Mouse (Mus musculus) left cerebral cortex, adult 2 months (tissue): ENCODE measurements around the gene Samd4. TPM values are rescaled to one million over a fixed set of nuclear protein-coding genes. Genes with fewer than 3 reads are reported as not detected.

Experiments used
- DNase-seq, 2 experiments: peaks; one replicate each; pipeline ENCODE4 v3.0.0; 2021 to 2022; ENCODE audit warnings: low spot score in 2 of 2, mixed read lengths in 1 of 2; ENCODE audit errors: extremely low spot score in 1 of 2
- H3K27ac ChIP-seq: fragments of 200-600 bp; 2 replicates; pipeline ENCODE4 v1.8.1; 2022
- H3K4me3 ChIP-seq: fragments of 200-600 bp; 2 replicates; pipeline ENCODE4 v1.8.1; 2022
- CTCF ChIP-seq: fragments of 200-600 bp; IDR thresholded peaks from 2 replicates; pipeline ENCODE4 v1.8.1; 2022; ENCODE audit warnings: antibody characterized with exemption, mild to moderate bottlenecking, moderate library complexity
- intact Hi-C: fragments of 180-260 bp; cut with DNase I; formaldehyde crosslinking; loops from one replicate; pipeline ENCODE4 v1.15.1; 2025
- total RNA-seq, 2 experiments: library from RNA; stranded (reverse); gene quantifications; 2 replicates each; pipeline ENCODE4 v1.2.3; 2021

Gene Samd4
- total RNA-seq, 2 experiments from 2014 or later, result 26.8 to 32.1 TPM

- intact Hi-C loops, result no loop called here
- no peak for DNase-seq
- no peak overlapping the region for H3K4me3 ChIP-seq
- TF ChIP-seq CTCF, result no peak
- no peak overlapping the region for H3K27ac ChIP-seq
Measured at GRCm38 (mm10) chr14:47065067-47065466, 182.4 kb downstream of the Samd4 start.

GRCm38 (mm10) chr14:47066901-47067300 is 184.2 kb downstream of the Samd4 start:
- H3K27ac ChIP-seq, result no peak overlapping the region
- no peak for TF ChIP-seq CTCF
- no peak for DNase-seq
- H3K4me3 ChIP-seq, result no peak overlapping the region
- intact Hi-C loops, result no loop called here

DNA sequence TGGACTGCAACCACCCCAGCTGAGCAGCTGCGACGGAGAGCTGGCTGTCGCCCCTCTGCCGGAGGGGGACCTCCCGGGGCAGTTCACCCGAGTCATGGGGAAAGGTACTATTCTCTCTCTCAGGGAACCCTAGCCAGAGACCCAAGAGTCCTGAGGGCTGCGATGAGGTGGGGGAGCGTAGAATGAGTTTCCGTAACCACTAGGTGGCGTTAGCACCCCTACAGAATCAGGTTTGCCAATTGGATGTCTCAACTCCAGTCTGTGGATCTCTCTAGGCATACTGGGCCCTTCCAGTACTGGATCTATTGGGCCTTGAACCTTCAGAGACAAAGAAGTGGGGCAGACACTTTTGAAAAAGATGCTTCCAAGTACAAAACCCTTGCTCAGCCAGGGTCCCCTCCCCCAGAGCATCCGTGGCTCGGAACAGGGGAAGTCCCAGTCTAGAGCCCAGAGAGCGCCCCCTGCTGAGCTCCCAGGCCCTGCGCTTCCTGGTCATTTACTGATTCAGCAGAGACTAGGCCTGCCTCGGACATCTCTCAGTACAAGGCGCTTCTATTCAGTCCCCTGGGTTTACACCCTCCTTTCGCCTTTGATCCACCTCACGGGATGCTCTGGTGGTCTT is 191.5 kb downstream of the Samd4 start:
- peak; percentile 45 for TF ChIP-seq CTCF
- H3K27ac ChIP-seq, result no peak overlapping the region
- no peak for DNase-seq
- H3K4me3 ChIP-seq, result no peak overlapping the region
- intact Hi-C loops, result no loop called here

GRCm38 (mm10) chr14:47075010-47075677 is 192.5 kb downstream of the Samd4 start:
- no peak for DNase-seq
- no peak overlapping the region for H3K4me3 ChIP-seq
- no peak overlapping the region for H3K27ac ChIP-seq
- TF ChIP-seq CTCF, result no peak
- intact Hi-C loops, result no loop called here

- DNase-seq, result no peak
- H3K27ac ChIP-seq, result no peak overlapping the region
- H3K4me3 ChIP-seq, result no peak overlapping the region
- TF ChIP-seq CTCF, result no peak
- intact Hi-C loops, result no loop called here
Measured at GRCm38 (mm10) chr14:47075856-47076255, 193.2 kb downstream of the Samd4 start.

- no peak for TF ChIP-seq CTCF
- intact Hi-C loops, result no loop called here
- no peak overlapping the region for H3K27ac ChIP-seq
- H3K4me3 ChIP-seq, result no peak overlapping the region
- DNase-seq, result no peak
Measured at GRCm38 (mm10) chr14:47076956-47077575, 194.4 kb downstream of the Samd4 start.

DNA sequence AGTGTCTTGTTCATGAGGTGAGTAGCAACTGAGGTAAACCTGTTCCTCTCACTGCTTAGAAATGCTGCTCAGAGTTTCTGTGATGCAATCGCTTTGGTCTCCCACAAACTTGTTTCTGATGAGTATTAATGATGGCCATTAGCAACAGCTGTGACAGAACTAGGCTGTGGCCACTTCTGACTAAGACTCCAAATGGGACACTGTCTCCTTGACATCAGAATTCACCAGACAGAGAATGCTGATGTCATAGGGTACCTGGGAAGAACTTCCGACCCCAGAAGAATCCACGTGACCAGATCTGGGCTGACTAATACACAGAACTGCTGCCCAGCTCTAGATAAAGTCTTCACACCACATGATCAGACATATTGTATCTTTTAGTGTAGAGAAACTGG is 194.9 kb downstream of the Samd4 start:
- no peak for TF ChIP-seq CTCF
- intact Hi-C loops, result no loop called here
- Histone ChIP-seq H3K27ac (no peak overlapping the region), H3K4me3 (no peak overlapping the region)
- DNase-seq, result no peak

- Histone ChIP-seq H3K4me3 (no peak overlapping the region), H3K27ac (no peak overlapping the region)
- TF ChIP-seq CTCF, result no peak
- no peak for DNase-seq
- intact Hi-C loops, result no loop called here
Measured at GRCm38 (mm10) chr14:47079911-47080310, 197.3 kb downstream of the Samd4 start.

GRCm38 (mm10) chr14:47083311-47083710 is 200.7 kb downstream of the Samd4 start:
- intact Hi-C loops, result no loop called here

DNA sequence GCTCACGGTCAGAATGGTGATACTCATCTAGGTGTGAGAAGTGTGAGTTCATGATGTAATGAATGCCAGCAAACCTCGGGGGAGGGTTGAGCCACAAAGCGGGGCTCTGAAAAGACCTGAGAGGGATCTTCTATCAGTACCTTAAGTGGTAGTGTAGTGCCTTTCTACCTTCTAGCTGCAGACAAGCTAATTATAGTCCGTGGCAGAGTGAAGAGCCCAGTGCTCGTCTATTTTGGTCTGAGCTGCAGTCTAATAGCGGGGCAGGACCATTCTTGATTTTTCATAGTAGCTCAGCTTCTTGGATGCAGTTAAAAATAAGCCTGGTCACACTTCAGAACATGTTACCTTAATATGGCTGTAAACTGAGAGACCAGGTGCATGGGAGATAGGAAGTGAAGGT is 201.2 kb downstream of the Samd4 start:
- no peak for DNase-seq
- intact Hi-C loops, result no loop called here
- H3K4me3 ChIP-seq, result no peak overlapping the region
- TF ChIP-seq CTCF, result no peak
- no peak overlapping the region for H3K27ac ChIP-seq

More at GRCm38 (mm10) chr14:47083311-47083710, 200.7 kb downstream of the Samd4 start:
- Histone ChIP-seq H3K4me3 (no peak overlapping the region), H3K27ac (no peak overlapping the region)
- no peak for DNase-seq
- TF ChIP-seq CTCF, result no peak

GRCm38 (mm10) chr14:47084686-47085085 is 202.0 kb downstream of the Samd4 start:
- H3K27ac ChIP-seq, result no peak overlapping the region
- no peak for DNase-seq
- intact Hi-C loops, result loop anchor here (5.0 kb wide), 2 partner anchors 82 to 252 kb away; partner anchors contain the start of gene Cgrrf1
- H3K4me3 ChIP-seq, result no peak overlapping the region
- no peak for TF ChIP-seq CTCF

GRCm38 (mm10) chr14:47086123-47086522 is 203.5 kb downstream of the Samd4 start:
- TF ChIP-seq CTCF, result no peak
- Histone ChIP-seq H3K4me3 (no peak overlapping the region), H3K27ac (no peak overlapping the region)
- DNase-seq, result no peak
- intact Hi-C loops, result loop anchor here (5.0 kb wide), 2 partner anchors 84 to 254 kb away; partner anchors contain the start of gene Cgrrf1

- peak overlapping the region; percentile 39 for H3K4me3 ChIP-seq
- DNase-seq, result peak; percentile 41 to 53
- H3K27ac ChIP-seq, result no peak overlapping the region
- TF ChIP-seq CTCF, result peak; percentile 76
- intact Hi-C loops, result loop anchor here (1.0 to 5.0 kb wide), 3 partner anchors 84 to 254 kb away; partner anchors contain the start of gene Cgrrf1
Measured at GRCm38 (mm10) chr14:47086743-47087142, 204.1 kb downstream of the Samd4 start.
